Mouse (Mus musculus) megakaryocyte, embryonic 14.5 days (primary cell): Measurements from ENCODE around the gene Pfdn6.

ENCODE experiments used
- FLI1 ChIP-seq: IDR thresholded peaks from 2 replicates; pipeline ENCODE4 v1.6.1; 2012; ENCODE audit warnings: low read length, inconsistent platforms, mixed read lengths
- GATA1 ChIP-seq: IDR thresholded peaks from 3 replicates; pipeline ENCODE4 v1.6.1; 2012; ENCODE audit warnings: mixed read lengths, low read length, inconsistent platforms, borderline replicate concordance

DNA sequence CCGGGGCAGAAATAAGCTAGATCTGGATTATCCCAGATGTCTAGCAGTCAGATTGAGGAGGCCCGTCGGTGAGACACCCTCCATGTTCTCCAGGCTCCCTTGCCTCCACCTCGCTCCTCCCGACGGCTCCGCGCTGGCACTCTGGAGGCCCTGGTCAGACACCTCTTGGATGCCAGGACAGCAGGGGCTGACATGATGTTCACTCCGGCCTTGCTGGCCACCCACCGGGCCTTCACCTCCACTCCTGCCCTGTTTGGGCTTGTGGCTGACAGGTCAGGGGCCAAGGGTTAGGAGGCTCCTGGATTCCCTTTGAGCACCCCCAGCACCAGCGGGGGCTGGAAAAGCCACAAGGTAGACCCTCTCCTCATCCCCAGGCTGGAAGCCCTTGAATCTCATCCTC lies 8.2 kb downstream of the Pfdn6 start:
- TF ChIP-seq GATA1 (no peak), FLI1 (no peak)
